Mouse (Mus musculus) lung, adult 2 months (tissue): ENCODE measurements around the gene Pde4d.

Experiments
- CTCF ChIP-seq: fragments of 200-500 bp; IDR thresholded peaks from 2 replicates; pipeline ENCODE4 v1.5.1; 2011; ENCODE audit warnings: mild to moderate bottlenecking, low read length, control low read depth; ENCODE audit not compliant: insufficient read depth
- POLR2A ChIP-seq: fragments of 200-500 bp; IDR thresholded peaks from 2 replicates; pipeline ENCODE4 v1.6.1; 2011; ENCODE audit warnings: low read depth, mild to moderate bottlenecking, control low read depth, low read length, borderline replicate concordance; ENCODE audit errors: extremely low read depth

GRCm38 (mm10) chr13:109116004-109116341 lies 666.2 kb downstream of the Pde4d start:
- TF ChIP-seq POLR2A (no peak), CTCF (no peak)
